Mouse (Mus musculus) CD4-positive naive resting alpha-beta T cell, adult 76 days (primary cell): ENCODE measurements around the gene Rhbdf1. TPM values are rescaled to one million over a fixed set of nuclear protein-coding genes. Genes with fewer than 3 reads are reported as not detected.

ENCODE experiments used
- total RNA-seq: library from RNA; stranded (reverse); gene quantifications from one replicate; pipeline ENCODE4 v1.2.4, GENCODE M21; 2023

Gene Rhbdf1
- 0.91 TPM for total RNA-seq

GRCm38 (mm10) chr11:32221951-32222409 is at the start of gene Rhbdf1:
Gene Rhbdf1, minus strand, starts transcription at chr11:32222300.

GRCm38 (mm10) chr11:32267188-32267884 is 45.2 kb upstream of the Rhbdf1 start, which contains the start of gene Nprl3:
Gene Nprl3, minus strand, starts transcription at chr11:32267707.

GRCm38 (mm10) chr11:32226124-32226871 is 4.2 kb upstream of the Rhbdf1 start, which contains the start of gene Mpg:
Gene Mpg, plus strand, starts transcription at chr11:32226505.

GRCm38 (mm10) chr11:32205058-32205873 is 16.8 kb downstream of the Rhbdf1 start, which contains the start of gene Snrnp25:
Gene Snrnp25, plus strand, starts transcription at chr11:32205415.

GRCm38 (mm10) chr11:32200075-32200601 is 22.0 kb downstream of the Rhbdf1 start, which contains the start of gene Il9r:
Gene Il9r, minus strand, starts transcription at chr11:32200279.

Other genes with a start within 250 kb of the Rhbdf1 start
- gene Nsg2, start 221.8 kb downstream of the Rhbdf1 start, total RNA-seq, result 198 TPM
- gene Il9r, start 22.0 kb downstream of the Rhbdf1 start, total RNA-seq, result 5.5 TPM
- gene Snrnp25, start 16.9 kb downstream of the Rhbdf1 start, total RNA-seq, result 13.9 TPM
- gene Mpg, start 4.2 kb upstream of the Rhbdf1 start, total RNA-seq, result 24.2 TPM
- 56.2 TPM for gene Nprl3, start 45.4 kb upstream of the Rhbdf1 start, total RNA-seq
- gene Hba-x, start 54.1 kb upstream of the Rhbdf1 start, total RNA-seq, result not detected
- gene Hba-a1, start 61.2 kb upstream of the Rhbdf1 start, total RNA-seq, result 2,503 TPM
- gene Hbq1b, start 64.7 kb upstream of the Rhbdf1 start, total RNA-seq, result 1.5 TPM
- 3,017 TPM for gene Hba-a2, start 74.2 kb upstream of the Rhbdf1 start, total RNA-seq
- not detected for gene Hbq1a, start 77.8 kb upstream of the Rhbdf1 start, total RNA-seq
- gene Sh3pxd2b, start 125.5 kb upstream of the Rhbdf1 start, total RNA-seq, result 0.18 TPM
- 5.8 TPM for gene Ubtd2, start 233.1 kb upstream of the Rhbdf1 start, total RNA-seq